Mouse (Mus musculus) olfactory bulb, adult 2 months (tissue): ENCODE measurements around the gene Zfp64. TPM values are rescaled to one million over a fixed set of nuclear protein-coding genes. Genes with fewer than 3 reads are reported as not detected.

Experiments
- H3K27ac ChIP-seq: fragments of 200-500 bp; 2 replicates; pipeline ENCODE4 v1.5.1; 2012; ENCODE audit warnings: low read depth, low read length; ENCODE audit not compliant: insufficient read depth
- H3K4me1 ChIP-seq: fragments of 200-500 bp; 2 replicates; pipeline ENCODE4 v1.6.1; 2012; ENCODE audit warnings: low read length; ENCODE audit not compliant: control insufficient read depth, insufficient read depth
- H3K4me3 ChIP-seq: fragments of 200-500 bp; 2 replicates; pipeline ENCODE4 v1.5.1; 2012; ENCODE audit warnings: mild to moderate bottlenecking, low read depth, low read length, moderate library complexity; ENCODE audit not compliant: insufficient read depth
- CTCF ChIP-seq: fragments of 200-500 bp; IDR thresholded peaks from 2 replicates; pipeline ENCODE4 v1.5.1; 2012; ENCODE audit warnings: low read depth, mild to moderate bottlenecking, low read length, moderate library complexity; ENCODE audit not compliant: insufficient read depth
- POLR2A ChIP-seq: fragments of 200-500 bp; IDR thresholded peaks from 2 replicates; pipeline ENCODE4 v1.6.1; 2012; ENCODE audit warnings: mild to moderate bottlenecking, low read depth, low read length, moderate library complexity; ENCODE audit not compliant: insufficient read depth
- WGBS: fragments of 180-500 bp; shearing (Covaris S2); methylation state at CpG from one replicate; pipeline ENCODE4 v1.1.7; 2018; 5-methylcytosine and 5-hydroxymethylcytosine counted together
- polyA plus RNA-seq: library from polyadenylated mRNA; stranded (reverse); fragments of >200 nt; gene quantifications from 2 replicates; pipeline ENCODE4 v1.2.4, GENCODE M21; 2012; ENCODE audit warnings: low replicate concordance; ENCODE audit not compliant: missing spikeins, insufficient read depth, insufficient read length

Zfp64 gene
- polyA plus RNA-seq, 1 experiment = not detected

DNA sequence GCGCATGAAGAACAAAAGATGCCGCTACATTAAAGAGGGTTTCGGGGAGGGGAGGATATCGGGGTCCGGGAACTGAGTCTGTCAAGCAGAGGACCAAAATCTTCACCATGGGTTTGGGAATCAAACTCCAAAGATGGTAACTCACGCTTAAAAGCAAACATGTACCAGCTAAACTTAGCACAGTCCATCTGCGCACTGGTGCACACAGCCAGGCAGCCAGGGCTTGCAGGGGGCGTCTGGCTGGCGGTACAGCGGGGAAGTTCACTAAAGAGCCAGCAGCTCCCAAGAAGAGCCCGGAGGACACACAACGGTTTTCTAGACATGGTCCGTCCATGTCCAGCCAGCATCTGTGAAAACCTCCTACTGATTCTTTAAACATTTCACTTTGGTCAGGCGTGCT lies 23.7 kb downstream of the Zfp64 start:
- Histone ChIP-seq H3K4me1 (no peaks in the 10 kb centered on the region), H3K27ac (no peak overlapping the region), H3K4me3 (no peak overlapping the region)
- 95% methylated on average over 14 of the region's 14 CpGs for WGBS
- TF ChIP-seq CTCF (no peak), POLR2A (no peak)

DNA sequence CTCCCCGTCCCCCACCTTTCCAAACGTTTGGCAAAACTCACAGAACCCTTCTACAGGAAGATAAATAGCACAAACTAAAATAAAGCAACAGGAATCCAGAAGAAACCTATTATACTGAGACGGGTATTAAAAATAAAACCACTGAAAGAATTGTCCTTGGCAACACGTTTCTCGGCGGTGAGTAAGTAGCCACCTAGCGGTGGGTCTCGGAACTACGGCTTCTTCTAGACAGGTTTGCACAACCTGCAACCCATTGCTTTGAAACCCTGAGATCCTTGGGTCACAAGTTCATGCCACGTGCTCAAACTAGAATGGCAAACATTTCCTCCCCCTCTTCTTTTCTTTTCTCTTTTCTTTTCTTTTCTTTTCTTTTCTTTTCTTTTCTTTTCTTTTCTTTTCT lies 25.7 kb downstream of the Zfp64 start:
- Histone ChIP-seq H3K4me1 (no peaks in the 10 kb centered on the region), H3K4me3 (no peak overlapping the region), H3K27ac (no peak overlapping the region)
- 18% methylated on average over 10 of the region's 10 CpGs for WGBS
- TF ChIP-seq POLR2A = no peak
- TF ChIP-seq CTCF = no peak

- WGBS = 90% methylated on average over 7 of the region's 7 CpGs
- TF ChIP-seq CTCF (no peak), POLR2A (no peak)
- H3K27ac ChIP-seq = no peak overlapping the region
- no peak overlapping the region for H3K4me3 ChIP-seq
- H3K4me1 ChIP-seq = no peaks in the 10 kb centered on the region
Observed at GRCm38 (mm10) chr2:168927401-168927800, 28.0 kb downstream of the Zfp64 start.

- Histone ChIP-seq H3K27ac (no peak overlapping the region), H3K4me1 (no peaks in the 10 kb centered on the region), H3K4me3 (no peak overlapping the region)
- TF ChIP-seq CTCF = no peak
- TF ChIP-seq POLR2A = no peak
- 78% methylated on average over 37 of the region's 37 CpGs for WGBS
Observed at GRCm38 (mm10) chr2:168926257-168926810, 29.1 kb downstream of the Zfp64 start.

DNA sequence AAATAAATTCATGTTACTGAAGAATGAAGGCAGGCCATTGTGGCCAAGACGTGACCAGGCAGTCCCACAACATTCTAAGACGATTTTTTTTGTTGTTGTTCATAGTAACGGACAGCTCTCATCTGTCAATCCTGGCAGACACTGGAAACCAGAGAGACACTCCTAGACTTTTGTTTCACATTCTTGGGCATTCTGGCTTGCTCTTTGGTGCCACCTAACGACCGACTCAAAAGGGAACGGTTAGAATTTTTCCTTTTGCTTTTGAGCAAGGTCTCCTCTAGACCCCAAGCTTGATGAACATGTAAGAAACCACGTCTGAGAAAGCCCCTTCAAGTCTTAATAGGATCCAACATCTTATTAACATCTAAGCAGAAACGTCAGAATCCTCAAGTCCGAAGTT lies 31.7 kb downstream of the Zfp64 start:
- Histone ChIP-seq H3K4me1 (no peaks in the 10 kb centered on the region), H3K4me3 (no peak overlapping the region), H3K27ac (no peak overlapping the region)
- TF ChIP-seq POLR2A (no peak), CTCF (no peak)
- WGBS = 13% methylated on average over 9 of the region's 9 CpGs

DNA sequence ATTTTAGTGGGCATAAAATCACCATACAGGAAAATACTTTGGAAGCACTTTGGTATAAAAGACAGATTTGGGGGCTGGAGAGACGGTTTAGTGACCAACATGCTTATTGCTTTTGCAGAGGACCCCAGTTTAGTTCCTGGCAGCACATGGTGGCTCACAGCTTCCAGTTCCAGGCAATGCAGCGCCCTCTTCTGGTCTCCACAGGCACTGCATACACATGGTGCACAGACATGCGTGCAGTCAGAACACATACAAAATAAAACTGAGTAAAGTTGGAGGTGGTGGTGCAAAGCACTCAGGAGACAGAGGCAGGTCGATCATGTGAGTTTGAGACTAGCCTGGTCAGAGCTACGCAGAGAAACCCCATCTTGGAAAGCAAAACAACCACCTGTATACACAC lies 32.9 kb downstream of the Zfp64 start:
- TF ChIP-seq POLR2A (no peak), CTCF (no peak)
- 91% methylated on average over 5 of the region's 5 CpGs for WGBS
- H3K4me1 ChIP-seq = no peaks in the 10 kb centered on the region

DNA sequence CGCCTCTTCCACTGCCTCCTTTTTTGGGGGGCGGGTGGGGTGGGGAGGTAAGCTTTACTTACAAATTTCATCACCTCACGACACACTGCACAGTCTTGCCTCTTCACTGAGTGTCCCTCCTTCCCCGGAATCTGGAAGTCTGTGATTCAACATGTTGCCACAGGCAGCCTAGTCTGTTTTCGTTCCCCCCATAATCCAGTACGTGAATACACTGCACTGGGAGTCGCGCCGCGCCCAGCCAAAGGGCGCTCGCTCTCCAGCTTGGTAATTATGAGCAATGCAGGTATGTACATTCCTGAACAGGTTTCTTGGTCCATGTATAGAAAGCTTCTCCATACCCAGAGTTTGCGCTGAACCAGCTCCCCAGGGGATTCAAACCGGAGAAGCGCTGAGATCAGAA lies 35.4 kb downstream of the Zfp64 start:
- TF ChIP-seq POLR2A (no peak), CTCF (no peak)
- WGBS = 73% methylated on average over 15 of the region's 15 CpGs
- Histone ChIP-seq H3K4me3 (no peak overlapping the region), H3K27ac (no peak overlapping the region), H3K4me1 (no peaks in the 10 kb centered on the region)

More for the DNA sequence above, 32.9 kb downstream of the Zfp64 start:
- H3K27ac ChIP-seq = no peak overlapping the region
- H3K4me3 ChIP-seq = no peak overlapping the region

DNA sequence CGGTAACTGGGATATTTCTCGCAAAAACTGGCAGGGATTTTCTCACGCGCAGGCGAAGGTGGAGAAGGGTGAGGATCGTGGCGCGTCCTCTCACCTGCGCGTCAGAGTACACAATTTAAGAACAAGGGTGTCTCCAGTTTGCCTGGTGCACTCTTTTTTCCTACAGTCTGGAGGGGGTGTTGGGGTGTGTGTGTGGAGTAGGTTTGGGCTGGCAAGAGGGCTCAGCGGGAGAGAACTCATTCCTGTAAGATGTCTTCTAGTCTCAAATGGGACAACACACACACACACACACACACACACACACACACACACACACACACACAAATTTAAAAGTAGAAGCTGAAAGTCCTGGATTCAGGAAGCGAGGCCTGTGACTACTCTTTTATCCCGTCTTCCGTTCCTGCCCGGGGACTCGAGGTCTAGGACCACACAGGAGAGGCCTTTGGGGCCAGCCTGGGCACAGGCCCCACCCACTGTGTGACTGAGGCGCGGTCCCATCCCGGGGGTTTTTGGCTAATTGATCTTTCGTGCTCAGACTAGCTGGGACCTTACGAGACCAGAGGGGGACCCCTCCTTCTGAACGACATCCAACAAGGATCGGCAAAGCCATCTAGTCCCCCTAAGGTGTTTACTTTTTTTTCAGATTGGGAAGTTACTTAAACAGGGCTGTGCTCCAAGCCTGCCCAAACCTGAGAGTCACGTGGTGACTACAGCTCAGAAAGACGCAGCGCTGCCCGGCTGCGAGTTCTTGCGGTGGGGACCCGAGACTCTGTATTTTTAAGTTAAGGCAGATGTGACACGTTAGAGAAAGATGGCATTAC lies 42.3 kb downstream of the Zfp64 start:
- Histone ChIP-seq H3K4me1 (peaks cover 13% of the 10 kb centered on the region), H3K27ac (no peak overlapping the region), H3K4me3 (peak overlapping the region; percentile 29; the same call in 1 of the 2 replicates)
- TF ChIP-seq CTCF = no peak
- no peak for TF ChIP-seq POLR2A
- 8% methylated on average over 31 of the region's 31 CpGs for WGBS

GRCm38 (mm10) chr2:168912051-168912891 lies 43.1 kb downstream of the Zfp64 start:
- TF ChIP-seq CTCF (no peak), POLR2A (no peak)
- H3K4me1 ChIP-seq = peaks cover 13% of the 10 kb centered on the region
- peak overlapping the region; percentile 29; the same call in 1 of the 2 replicates for H3K4me3 ChIP-seq
- under 1% methylated on average over 70 of the region's 70 CpGs for WGBS
- H3K27ac ChIP-seq = no peak overlapping the region
